Mouse (Mus musculus): ENCODE measurements around the gene AC134908.4. TPM values are rescaled to one million over a fixed set of nuclear protein-coding genes. Genes with fewer than 3 reads are reported as not detected.
"Not testable (repeated sequence)": the region's sequence is repeated elsewhere in the genome, so short reads cannot be mapped to it uniquely, and the experiment has no call there.

The AC134908.4 gene
- polyA plus RNA-seq, 1 experiment, result 0.64 TPM

DNA sequence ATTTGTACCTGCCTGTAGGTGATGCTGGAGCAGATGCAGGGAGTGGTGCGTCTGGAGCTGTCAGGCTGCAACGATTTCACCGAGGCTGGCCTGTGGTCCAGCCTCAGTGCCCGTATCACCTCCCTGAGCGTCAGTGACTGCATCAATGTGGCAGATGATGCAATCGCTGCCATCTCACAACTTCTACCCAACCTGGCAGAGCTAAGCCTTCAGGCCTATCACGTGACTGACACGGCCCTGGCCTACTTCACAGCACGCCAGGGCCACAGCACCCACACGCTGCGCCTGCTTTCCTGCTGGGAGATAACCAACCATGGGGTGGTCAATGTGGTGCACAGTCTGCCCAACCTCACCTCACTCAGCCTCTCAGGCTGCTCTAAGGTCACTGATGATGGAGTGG, 22.2 kb upstream of the AC134908.4 start:
- TF ChIP-seq POLR2A (IDR thresholded peaks at IDR 0.05; ENCODE audit: low read depth, low read length) (no peak), CTCF (conservative IDR thresholded peaks at IDR 0.05; ENCODE audit: insufficient read depth, insufficient read length, low read depth, low read length) (no peak)
- WGBS, result 89% methylated on average over 11 of the region's 11 CpGs
- no peaks in the 10 kb centered on the region for H3K27me3 ChIP-seq (replicated peaks; ENCODE audit: control insufficient read depth, insufficient read depth, low read length)

DNA sequence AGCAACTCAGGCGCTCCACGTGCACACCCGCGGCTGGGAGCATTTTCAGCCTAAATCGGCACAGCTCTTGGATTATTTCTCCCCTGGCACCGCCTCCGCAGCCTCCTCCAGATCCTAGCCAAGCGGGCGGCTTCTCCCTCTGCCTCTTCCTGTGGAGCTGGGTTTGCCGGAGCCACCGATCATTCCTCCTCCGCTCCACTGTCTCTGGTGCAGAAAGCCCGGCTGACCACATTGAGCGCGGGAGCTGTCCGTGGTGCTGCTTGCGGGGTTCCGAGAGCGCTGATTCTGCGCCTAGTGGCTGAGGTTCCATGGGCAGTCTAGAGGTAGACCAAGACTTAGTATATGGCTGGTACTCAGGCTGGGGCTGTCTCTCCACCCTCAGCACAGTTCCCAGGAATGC, 18.0 kb upstream of the AC134908.4 start:
- H3K36me3 ChIP-seq (ENCODE audit: control insufficient read depth, insufficient read depth, low read length), result no peaks in the 10 kb centered on the region
- H3K4me1 ChIP-seq (ENCODE audit: control insufficient read depth, insufficient read depth, low read length), result 0 out of 2 replicates have a peak, but pooled peaks cover 3% of the 10 kb centered on the region
- 2% methylated on average over 20 of the region's 20 CpGs for WGBS
- DNase-seq, result peak; percentile 89
- H3K4me3 ChIP-seq (ENCODE audit: insufficient read depth, low read depth, low read length), result no peak overlapping the region
- H3K27ac ChIP-seq (ENCODE audit: insufficient read depth, low read depth, low read length), result no peak overlapping the region
- H3K27me3 ChIP-seq (replicated peaks; ENCODE audit: control insufficient read depth, insufficient read depth, low read length), result no peaks in the 10 kb centered on the region
- no peak for TF ChIP-seq POLR2A (IDR thresholded peaks at IDR 0.05; ENCODE audit: low read depth, low read length)
- TF ChIP-seq CTCF (conservative IDR thresholded peaks at IDR 0.05; ENCODE audit: insufficient read depth, insufficient read length, low read depth, low read length), result peak; percentile 67

More for the DNA sequence above, 22.2 kb upstream of the AC134908.4 start:
- Histone ChIP-seq H3K4me1 (ENCODE audit: control insufficient read depth, insufficient read depth, low read length) (no peaks in the 10 kb centered on the region), H3K27ac (ENCODE audit: insufficient read depth, low read depth, low read length) (no peak overlapping the region), H3K4me3 (ENCODE audit: insufficient read depth, low read depth, low read length) (no peak overlapping the region), H3K36me3 (ENCODE audit: control insufficient read depth, insufficient read depth, low read length) (no peaks in the 10 kb centered on the region)
- DNase-seq, result no peak

DNA sequence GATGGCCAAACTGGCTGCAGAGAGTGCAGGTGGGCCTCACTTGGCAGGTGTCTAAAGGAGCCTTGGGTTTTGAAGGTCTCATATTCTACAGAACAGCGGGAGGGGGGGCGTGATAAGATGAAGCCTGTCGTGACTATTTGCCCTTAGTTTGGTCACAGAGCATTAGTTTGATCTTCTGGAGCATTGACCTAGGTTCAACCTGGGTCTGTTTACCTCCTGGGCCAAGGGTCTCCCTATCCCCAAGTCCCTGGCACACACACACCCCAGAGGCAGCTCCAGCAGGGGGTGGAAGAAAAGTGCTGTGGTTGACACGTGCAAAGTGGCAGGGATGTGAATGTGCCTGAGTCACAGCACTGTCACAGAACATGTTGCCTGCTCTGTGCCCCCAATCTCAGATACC, 15.4 kb upstream of the AC134908.4 start:
- H3K27ac ChIP-seq (ENCODE audit: insufficient read depth, low read depth, low read length), result no peak overlapping the region
- DNase-seq, result no peak
- 79% methylated on average over 4 of the region's 4 CpGs for WGBS
- H3K27me3 ChIP-seq (replicated peaks; ENCODE audit: control insufficient read depth, insufficient read depth, low read length), result no peaks in the 10 kb centered on the region
- TF ChIP-seq CTCF (conservative IDR thresholded peaks at IDR 0.05; ENCODE audit: insufficient read depth, insufficient read length, low read depth, low read length) (no peak), POLR2A (IDR thresholded peaks at IDR 0.05; ENCODE audit: low read depth, low read length) (no peak)
- H3K4me3 ChIP-seq (ENCODE audit: insufficient read depth, low read depth, low read length), result no peak overlapping the region
- H3K36me3 ChIP-seq (ENCODE audit: control insufficient read depth, insufficient read depth, low read length), result no peaks in the 10 kb centered on the region
- 0 out of 2 replicates have a peak, but pooled peaks cover 3% of the 10 kb centered on the region for H3K4me1 ChIP-seq (ENCODE audit: control insufficient read depth, insufficient read depth, low read length)

DNA sequence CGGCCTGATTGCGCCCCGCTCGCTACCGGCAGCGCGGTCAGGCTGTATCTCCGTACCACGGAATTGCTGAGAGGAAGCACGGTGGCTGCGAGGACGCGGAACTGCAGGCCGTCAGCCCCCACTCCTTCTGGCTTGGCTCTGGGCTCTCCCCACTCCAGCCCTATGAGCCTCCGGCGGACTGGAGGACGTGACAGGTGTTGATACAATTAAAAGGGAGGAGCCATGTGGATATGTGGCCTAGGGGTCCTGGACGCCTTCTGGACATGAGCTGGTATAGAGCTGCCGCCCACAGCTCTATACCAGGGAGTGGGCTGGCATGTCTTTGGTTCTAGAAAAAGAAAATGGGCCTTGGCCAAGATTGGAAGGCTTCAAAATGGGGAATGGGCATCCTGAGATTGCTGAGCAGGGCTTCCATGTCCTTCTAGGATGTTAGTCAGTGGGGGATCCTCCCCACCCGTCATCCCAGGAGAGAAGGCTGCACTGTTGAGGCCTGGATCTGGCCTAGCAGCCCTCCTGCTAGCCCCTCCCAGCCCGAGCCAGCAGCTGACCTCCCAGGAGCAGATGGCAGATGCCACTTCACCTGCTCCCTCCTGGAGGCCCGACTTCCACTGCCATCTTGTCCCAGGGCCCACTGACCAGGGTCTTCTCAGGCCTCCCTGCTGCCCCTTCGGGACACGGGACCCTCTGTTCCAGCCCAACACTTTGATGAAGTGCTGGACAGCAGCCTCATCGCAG, 14.3 kb upstream of the AC134908.4 start:
- TF ChIP-seq CTCF (conservative IDR thresholded peaks at IDR 0.05; ENCODE audit: insufficient read depth, insufficient read length, low read depth, low read length), result no peak
- no peak for TF ChIP-seq POLR2A (IDR thresholded peaks at IDR 0.05; ENCODE audit: low read depth, low read length)
- Histone ChIP-seq H3K27me3 (replicated peaks; ENCODE audit: control insufficient read depth, insufficient read depth, low read length) (no peaks in the 10 kb centered on the region), H3K36me3 (ENCODE audit: control insufficient read depth, insufficient read depth, low read length) (no peaks in the 10 kb centered on the region), H3K27ac (ENCODE audit: insufficient read depth, low read depth, low read length) (no peak overlapping the region), H3K4me1 (ENCODE audit: control insufficient read depth, insufficient read depth, low read length) (0 out of 2 replicates have a peak, but pooled peaks cover 3% of the 10 kb centered on the region), H3K4me3 (ENCODE audit: insufficient read depth, low read depth, low read length) (peak overlapping the region; percentile 63)
- 16% methylated on average over 25 of the region's 25 CpGs for WGBS
- no peak for DNase-seq

DNA sequence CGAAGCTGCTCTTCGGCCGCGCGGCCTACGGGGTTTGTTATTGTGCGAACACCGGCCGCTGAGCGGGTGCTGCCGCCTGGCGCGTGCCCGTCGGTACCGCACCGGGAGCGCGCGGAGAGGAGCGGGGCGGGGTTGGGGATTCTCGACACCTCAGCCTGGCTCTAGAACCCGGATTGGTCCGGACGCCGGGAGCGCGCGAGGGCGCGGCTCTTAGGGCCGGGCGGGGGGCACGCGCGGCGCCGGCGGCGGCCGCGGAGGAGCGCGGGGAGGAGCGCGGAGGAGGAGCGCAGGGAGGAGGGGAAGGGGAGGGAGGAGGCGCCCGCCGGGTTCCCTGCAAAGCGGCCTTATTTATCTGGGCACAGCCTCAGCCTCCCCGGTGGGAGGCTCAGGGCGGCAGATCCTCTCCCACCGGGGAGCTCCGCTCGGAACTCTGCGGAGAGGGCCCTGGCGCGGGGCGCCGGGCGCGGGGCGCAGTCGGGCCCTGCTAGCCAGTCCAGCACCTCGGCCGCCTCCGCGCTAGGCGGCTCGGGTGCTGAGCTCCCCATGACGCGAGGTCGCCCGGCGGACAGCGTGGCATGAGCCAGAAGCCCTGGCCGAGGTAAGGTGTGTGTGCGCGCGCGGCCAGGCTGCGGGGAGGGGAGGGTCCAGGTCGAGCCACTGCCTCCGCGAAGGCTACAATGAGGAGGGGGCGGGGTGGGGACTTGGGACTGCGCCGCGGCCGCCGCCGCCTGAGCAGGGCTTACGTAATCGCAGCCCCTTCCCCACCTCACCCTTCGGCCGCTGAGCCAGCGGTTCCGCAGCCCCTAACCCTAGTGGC, 13.5 kb upstream of the AC134908.4 start, which contains the start of gene Fbxl16:
Fbxl16 (plus strand) TSS at position 297 of the 817 bp plus-strand sequence.
- DNase-seq, result peak; percentile 75
- TF ChIP-seq POLR2A (IDR thresholded peaks at IDR 0.05; ENCODE audit: low read depth, low read length) (no peak), CTCF (conservative IDR thresholded peaks at IDR 0.05; ENCODE audit: insufficient read depth, insufficient read length, low read depth, low read length) (no peak)
- Histone ChIP-seq H3K4me3 (ENCODE audit: insufficient read depth, low read depth, low read length) (peak within 1 kb of the TSS; percentile 63), H3K36me3 (ENCODE audit: control insufficient read depth, insufficient read depth, low read length) (no peaks in the 10 kb centered on the region), H3K4me1 (ENCODE audit: control insufficient read depth, insufficient read depth, low read length) (0 out of 2 replicates have a peak, but pooled peaks cover 3% of the 10 kb centered on the region), H3K27me3 (replicated peaks; ENCODE audit: control insufficient read depth, insufficient read depth, low read length) (no peaks in the 10 kb centered on the region), H3K27ac (ENCODE audit: insufficient read depth, low read depth, low read length) (no peak within 1 kb of the TSS)
- 1% methylated on average over 96 of the region's 100 CpGs for WGBS

DNA sequence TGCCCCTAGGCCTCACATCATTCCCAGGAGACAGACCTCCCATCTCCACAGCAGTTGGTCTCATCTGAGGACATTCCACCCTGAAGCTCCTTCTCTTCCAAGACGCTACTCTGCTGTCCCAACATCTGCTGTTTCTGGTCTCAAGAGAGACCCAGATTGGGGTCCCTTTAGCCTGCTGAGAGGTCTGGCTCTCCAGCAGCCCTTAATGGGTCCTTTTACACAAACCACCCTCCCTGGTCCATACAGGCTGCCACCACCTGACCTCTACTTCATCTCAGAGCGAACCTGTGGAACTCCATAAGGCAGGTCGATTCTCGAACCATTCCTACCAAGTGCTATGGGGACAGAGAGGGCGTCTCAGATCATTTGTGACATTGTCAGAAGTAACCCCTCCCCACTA, 12.6 kb upstream of the AC134908.4 start:
- TF ChIP-seq POLR2A (IDR thresholded peaks at IDR 0.05; ENCODE audit: low read depth, low read length) (no peak), CTCF (conservative IDR thresholded peaks at IDR 0.05; ENCODE audit: insufficient read depth, insufficient read length, low read depth, low read length) (no peak)
- Histone ChIP-seq H3K4me3 (ENCODE audit: insufficient read depth, low read depth, low read length) (no peak overlapping the region), H3K4me1 (ENCODE audit: control insufficient read depth, insufficient read depth, low read length) (0 out of 2 replicates have a peak, but pooled peaks cover 3% of the 10 kb centered on the region), H3K27ac (ENCODE audit: insufficient read depth, low read depth, low read length) (no peak overlapping the region), H3K36me3 (ENCODE audit: control insufficient read depth, insufficient read depth, low read length) (no peaks in the 10 kb centered on the region), H3K27me3 (replicated peaks; ENCODE audit: control insufficient read depth, insufficient read depth, low read length) (no peaks in the 10 kb centered on the region)
- WGBS, result 49% methylated on average over 5 of the region's 5 CpGs
- DNase-seq, result no peak

DNA sequence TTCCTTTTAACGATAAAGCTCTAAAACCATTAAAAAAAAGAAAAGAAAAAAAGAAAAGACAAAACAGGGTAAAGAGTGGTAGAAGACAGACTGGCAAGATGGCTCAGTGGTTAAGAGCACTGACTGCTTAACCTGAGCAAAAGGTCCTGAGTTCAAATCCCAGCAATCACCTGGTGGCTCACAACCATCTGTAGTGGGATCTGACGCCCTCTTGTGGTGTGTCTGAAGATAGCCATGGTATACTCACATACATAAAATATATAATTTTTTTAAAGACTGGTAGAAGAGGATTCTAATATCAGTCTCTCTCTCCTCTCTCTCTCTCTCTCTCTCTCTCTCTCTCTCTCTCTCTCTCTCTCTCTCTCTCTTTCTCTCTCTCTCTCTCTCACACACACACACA, 12.0 kb upstream of the AC134908.4 start:
- not testable (repeated sequence) for DNase-seq; H3K27me3 ChIP-seq (replicated peaks; ENCODE audit: control insufficient read depth, insufficient read depth, low read length); H3K27ac ChIP-seq (ENCODE audit: insufficient read depth, low read depth, low read length); H3K4me1 ChIP-seq (ENCODE audit: control insufficient read depth, insufficient read depth, low read length); H3K4me3 ChIP-seq (ENCODE audit: insufficient read depth, low read depth, low read length); H3K36me3 ChIP-seq (ENCODE audit: control insufficient read depth, insufficient read depth, low read length)
- WGBS, result 37% methylated on average over 2 of the region's 2 CpGs

All from kidney, adult 2 months (tissue).